Mouse (Mus musculus): ENCODE data around the gene Prdm15. TPM values are rescaled to one million over a fixed set of nuclear protein-coding genes. Genes with fewer than 3 reads are reported as not detected.

Gene Prdm15
- total RNA-seq, 1 experiment = 15.0 TPM

DNA sequence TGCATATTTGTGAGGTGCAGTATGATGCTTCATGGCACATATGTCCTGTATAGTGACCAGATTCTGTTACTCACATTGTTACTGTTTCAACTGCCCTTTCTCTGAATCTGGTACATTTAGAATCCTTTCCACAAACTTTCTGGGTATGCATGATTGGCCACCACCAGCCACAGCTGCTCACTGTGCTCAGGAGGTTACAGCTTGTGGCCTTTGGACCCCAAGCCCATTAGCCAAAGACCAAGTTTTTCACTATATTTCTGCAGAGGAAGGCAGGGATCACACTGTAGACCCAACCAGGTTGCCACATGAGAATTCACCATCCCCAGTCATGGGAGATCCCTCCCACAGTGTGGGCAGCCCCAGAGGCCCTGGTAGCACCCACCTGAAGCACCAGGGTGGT lies 31.2 kb upstream of the Prdm15 start:
- in situ Hi-C loops (cut with MboI; ENCODE audit: low sequenced_read_pairs in 2 of 2, unreplicated experiment in 2 of 2) = no loop called here
- H3K27ac ChIP-seq (ENCODE audit: insufficient read depth, low read depth, low read length, poor library complexity, severe bottlenecking) = no peak overlapping the region
- no peaks in the 10 kb centered on the region for H3K4me1 ChIP-seq (ENCODE audit: control insufficient read depth in 2 of 2, insufficient read depth in 2 of 2, low read length in 2 of 2, poor library complexity in 1 of 2)
- TF ChIP-seq ZNF384 (IDR thresholded peaks at IDR 0.05; ENCODE audit: low read depth, low read length) (no peak), MAFK (IDR thresholded peaks at IDR 0.05; ENCODE audit: insufficient read depth, low read depth, low read length) (no peak), CHD2 (IDR thresholded peaks at IDR 0.05; ENCODE audit: low read depth, low read length) (no peak), HCFC1 (IDR thresholded peaks at IDR 0.05; ENCODE audit: borderline replicate concordance, insufficient read depth, low read length) (no peak), ZC3H11A (IDR thresholded peaks at IDR 0.05; ENCODE audit: borderline replicate concordance, low read depth, low read length) (no peak)
- DNase-seq (ENCODE audit: low read depth, low spot score) = no peak
- no peak overlapping the region for H3K9ac ChIP-seq (ENCODE audit: insufficient read depth, low read depth, low read length, poor library complexity, severe bottlenecking)
- no peaks in the 10 kb centered on the region for H3K36me3 ChIP-seq (ENCODE audit: control insufficient read depth, insufficient read depth, low read length, poor library complexity, severe bottlenecking)
- no peaks in the 10 kb centered on the region for H3K9me3 ChIP-seq (ENCODE audit: control insufficient read depth, insufficient read depth, low read depth, low read length)
- no peak overlapping the region for H3K4me3 ChIP-seq (ENCODE audit: insufficient read depth in 1 of 2, low read depth in 1 of 2, low read length in 2 of 2, poor library complexity in 1 of 2, severe bottlenecking in 1 of 2)

DNA sequence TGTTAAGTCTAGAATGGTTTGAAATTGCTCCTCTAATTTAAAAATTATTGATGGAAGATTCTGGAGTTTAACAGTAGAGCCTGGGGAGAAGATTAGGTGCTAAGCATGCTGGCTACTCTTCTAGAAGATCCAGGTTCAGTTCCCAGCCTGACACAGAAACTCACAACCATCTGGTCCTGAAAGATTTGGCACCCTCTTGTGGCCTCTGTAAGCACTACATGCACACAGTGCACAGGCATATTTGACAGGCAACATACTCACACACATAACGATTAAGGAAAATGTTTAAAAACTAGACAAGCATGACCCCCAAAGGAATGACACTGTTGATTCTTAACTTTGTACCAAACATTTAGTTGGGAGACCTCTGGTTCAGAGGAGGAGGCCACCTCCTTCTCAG lies 27.5 kb upstream of the Prdm15 start:
- Histone ChIP-seq H3K9ac (ENCODE audit: insufficient read depth, low read depth, low read length, poor library complexity, severe bottlenecking) (no peak overlapping the region), H3K4me3 (ENCODE audit: insufficient read depth in 1 of 2, low read depth in 1 of 2, low read length in 2 of 2, poor library complexity in 1 of 2, severe bottlenecking in 1 of 2) (no peak overlapping the region), H3K36me3 (ENCODE audit: control insufficient read depth, insufficient read depth, low read length, poor library complexity, severe bottlenecking) (no peaks in the 10 kb centered on the region), H3K9me3 (ENCODE audit: control insufficient read depth, insufficient read depth, low read depth, low read length) (no peaks in the 10 kb centered on the region), H3K27ac (ENCODE audit: insufficient read depth, low read depth, low read length, poor library complexity, severe bottlenecking) (no peak overlapping the region), H3K4me1 (ENCODE audit: control insufficient read depth in 2 of 2, insufficient read depth in 2 of 2, low read length in 2 of 2, poor library complexity in 1 of 2) (no peaks in the 10 kb centered on the region)
- TF ChIP-seq ZC3H11A (IDR thresholded peaks at IDR 0.05; ENCODE audit: borderline replicate concordance, low read depth, low read length) (peak; percentile 68), CHD2 (IDR thresholded peaks at IDR 0.05; ENCODE audit: low read depth, low read length) (no peak), MAFK (IDR thresholded peaks at IDR 0.05; ENCODE audit: insufficient read depth, low read depth, low read length) (no peak)
- in situ Hi-C loops (cut with MboI; ENCODE audit: low sequenced_read_pairs in 2 of 2, unreplicated experiment in 2 of 2) = no loop called here
- peak; percentile 43 for DNase-seq (ENCODE audit: low read depth, low spot score)

DNA sequence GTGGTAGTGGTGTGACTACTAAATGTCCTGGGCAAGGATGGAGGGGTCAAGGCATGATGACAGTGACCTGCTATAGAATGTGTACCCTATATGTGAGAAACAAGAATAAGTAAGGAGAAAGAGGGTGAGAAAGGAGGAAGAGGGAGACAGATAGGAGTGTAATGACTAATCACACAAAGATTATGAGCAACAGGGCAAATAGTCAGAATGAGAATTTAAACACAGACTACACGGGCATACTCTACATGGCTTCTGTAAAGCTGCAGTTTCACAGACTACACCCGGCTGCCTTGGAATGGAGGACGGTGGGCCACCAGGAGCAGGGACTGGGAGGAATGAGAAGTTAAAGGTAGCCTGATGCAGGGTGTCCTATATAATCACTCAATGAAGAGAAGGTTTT lies 25.9 kb upstream of the Prdm15 start:
- no peak overlapping the region for H3K4me3 ChIP-seq (ENCODE audit: insufficient read depth in 1 of 2, low read depth in 1 of 2, low read length in 2 of 2, poor library complexity in 1 of 2, severe bottlenecking in 1 of 2)
- H3K4me1 ChIP-seq (ENCODE audit: control insufficient read depth in 2 of 2, insufficient read depth in 2 of 2, low read length in 2 of 2, poor library complexity in 1 of 2) = no peaks in the 10 kb centered on the region
- TF ChIP-seq ZNF384 (IDR thresholded peaks at IDR 0.05; ENCODE audit: low read depth, low read length) = no peak
- TF ChIP-seq ZC3H11A (IDR thresholded peaks at IDR 0.05; ENCODE audit: borderline replicate concordance, low read depth, low read length) = no peak
- no peak for TF ChIP-seq CHD2 (IDR thresholded peaks at IDR 0.05; ENCODE audit: low read depth, low read length)
- no peak for TF ChIP-seq MAFK (IDR thresholded peaks at IDR 0.05; ENCODE audit: insufficient read depth, low read depth, low read length)
- no peak for TF ChIP-seq HCFC1 (IDR thresholded peaks at IDR 0.05; ENCODE audit: borderline replicate concordance, insufficient read depth, low read length)
- in situ Hi-C loops (cut with MboI; ENCODE audit: low sequenced_read_pairs in 2 of 2, unreplicated experiment in 2 of 2) = no loop called here
- H3K36me3 ChIP-seq (ENCODE audit: control insufficient read depth, insufficient read depth, low read length, poor library complexity, severe bottlenecking) = no peaks in the 10 kb centered on the region
- H3K27ac ChIP-seq (ENCODE audit: insufficient read depth, low read depth, low read length, poor library complexity, severe bottlenecking) = no peak overlapping the region
- H3K9ac ChIP-seq (ENCODE audit: insufficient read depth, low read depth, low read length, poor library complexity, severe bottlenecking) = no peak overlapping the region
- no peaks in the 10 kb centered on the region for H3K9me3 ChIP-seq (ENCODE audit: control insufficient read depth, insufficient read depth, low read depth, low read length)
- DNase-seq (ENCODE audit: low read depth, low spot score) = no peak

DNA sequence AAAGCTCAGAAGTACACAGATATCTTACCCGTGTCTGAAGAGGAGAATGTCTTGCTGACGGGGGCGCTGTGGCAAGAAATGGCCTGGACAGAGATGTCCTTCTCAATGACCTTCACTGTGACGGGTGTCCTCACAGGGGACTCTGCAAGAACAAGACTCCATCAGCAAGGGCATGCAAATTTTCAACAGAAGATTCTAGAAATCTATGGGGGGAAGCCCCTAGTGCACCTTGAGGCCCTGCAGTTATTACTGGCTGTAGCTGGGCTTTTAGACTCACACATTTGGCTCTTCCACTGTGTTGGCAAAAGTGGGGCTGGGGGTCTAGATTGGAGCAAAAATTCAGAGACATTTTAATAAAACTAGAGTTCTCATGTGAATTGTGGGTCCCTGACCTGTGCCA lies 23.5 kb upstream of the Prdm15 start:
- TF ChIP-seq ZNF384 (IDR thresholded peaks at IDR 0.05; ENCODE audit: low read depth, low read length) = no peak
- Histone ChIP-seq H3K36me3 (ENCODE audit: control insufficient read depth, insufficient read depth, low read length, poor library complexity, severe bottlenecking) (no peaks in the 10 kb centered on the region), H3K9ac (ENCODE audit: insufficient read depth, low read depth, low read length, poor library complexity, severe bottlenecking) (no peak overlapping the region), H3K4me1 (ENCODE audit: control insufficient read depth in 2 of 2, insufficient read depth in 2 of 2, low read length in 2 of 2, poor library complexity in 1 of 2) (peaks cover 0 to 1% of the 10 kb centered on the region in 2 experiments; a peak in 1 of 4 replicates), H3K4me3 (ENCODE audit: insufficient read depth in 1 of 2, low read depth in 1 of 2, low read length in 2 of 2, poor library complexity in 1 of 2, severe bottlenecking in 1 of 2) (no peak overlapping the region), H3K27ac (ENCODE audit: insufficient read depth, low read depth, low read length, poor library complexity, severe bottlenecking) (no peak overlapping the region), H3K9me3 (ENCODE audit: control insufficient read depth, insufficient read depth, low read depth, low read length) (no peaks in the 10 kb centered on the region)
- DNase-seq (ENCODE audit: low read depth, low spot score) = no peak
- in situ Hi-C loops (cut with MboI; ENCODE audit: low sequenced_read_pairs in 2 of 2, unreplicated experiment in 2 of 2) = no loop called here

DNA sequence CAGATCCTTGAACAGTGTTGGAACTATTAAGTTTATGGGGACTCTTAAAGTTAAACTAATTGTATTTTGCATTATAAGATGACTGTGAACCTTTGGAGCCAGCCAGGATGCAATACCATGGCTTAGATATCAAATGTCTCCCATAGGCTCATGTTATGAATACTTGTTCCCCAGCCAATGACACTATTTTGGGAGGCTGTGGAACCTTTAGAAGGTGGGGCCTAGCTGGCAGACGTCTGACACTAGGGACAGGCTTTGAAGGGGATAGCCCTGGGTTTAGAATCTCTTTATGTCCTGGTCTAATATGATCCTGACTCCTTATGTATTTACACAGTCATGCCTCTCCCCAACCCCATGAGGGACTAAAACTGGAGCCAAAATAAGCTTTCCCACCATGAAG lies 22.7 kb upstream of the Prdm15 start:
- in situ Hi-C loops (cut with MboI; ENCODE audit: low sequenced_read_pairs in 2 of 2, unreplicated experiment in 2 of 2) = no loop called here
- DNase-seq (ENCODE audit: low read depth, low spot score) = no peak
- no peaks in the 10 kb centered on the region for H3K36me3 ChIP-seq (ENCODE audit: control insufficient read depth, insufficient read depth, low read length, poor library complexity, severe bottlenecking)
- peaks cover 0 to 4% of the 10 kb centered on the region in 2 experiments; a peak in 1 of 4 replicates for H3K4me1 ChIP-seq (ENCODE audit: control insufficient read depth in 2 of 2, insufficient read depth in 2 of 2, low read length in 2 of 2, poor library complexity in 1 of 2)
- no peak overlapping the region for H3K27ac ChIP-seq (ENCODE audit: insufficient read depth, low read depth, low read length, poor library complexity, severe bottlenecking)
- no peak overlapping the region for H3K9ac ChIP-seq (ENCODE audit: insufficient read depth, low read depth, low read length, poor library complexity, severe bottlenecking)
- no peak overlapping the region for H3K4me3 ChIP-seq (ENCODE audit: insufficient read depth in 1 of 2, low read depth in 1 of 2, low read length in 2 of 2, poor library complexity in 1 of 2, severe bottlenecking in 1 of 2)
- H3K9me3 ChIP-seq (ENCODE audit: control insufficient read depth, insufficient read depth, low read depth, low read length) = no peaks in the 10 kb centered on the region
- TF ChIP-seq ZC3H11A (IDR thresholded peaks at IDR 0.05; ENCODE audit: borderline replicate concordance, low read depth, low read length) (no peak), ZNF384 (IDR thresholded peaks at IDR 0.05; ENCODE audit: low read depth, low read length) (no peak), HCFC1 (IDR thresholded peaks at IDR 0.05; ENCODE audit: borderline replicate concordance, insufficient read depth, low read length) (no peak), CHD2 (IDR thresholded peaks at IDR 0.05; ENCODE audit: low read depth, low read length) (no peak), MAFK (IDR thresholded peaks at IDR 0.05; ENCODE audit: insufficient read depth, low read depth, low read length) (no peak)
